Mouse (Mus musculus): ENCODE measurements around the gene Naa80. TPM values are rescaled to one million over a fixed set of nuclear protein-coding genes. Genes with fewer than 3 reads are reported as not detected.
A peak's percentile ranks its signal among the peaks of the same experiment; 100 is the strongest.

Gene Naa80
- polyA plus RNA-seq, 1 experiment, result 19.5 TPM

- Histone ChIP-seq H3K4me1 (ENCODE audit: control insufficient read depth, insufficient read depth, low read length) (peaks cover 29% of the 10 kb centered on the region), H3K4me3 (replicated peaks; ENCODE audit: insufficient read depth, low read depth, low read length) (no peak overlapping the region), H3K27ac (ENCODE audit: insufficient read depth, low read length) (no peak overlapping the region), H3K27me3 (ENCODE audit: control insufficient read depth, insufficient read depth, low read length) (no peaks in the 10 kb centered on the region)
- 71% methylated on average over 10 of the region's 10 CpGs for WGBS
- no peak for DNase-seq
- no peak for TF ChIP-seq CTCF (IDR thresholded peaks at IDR 0.05; ENCODE audit: borderline replicate concordance, insufficient read depth, low read depth, low read length)
- no peak for TF ChIP-seq POLR2A (IDR thresholded peaks at IDR 0.05; ENCODE audit: borderline replicate concordance, insufficient read depth, low read length)
Measured at GRCm38 (mm10) chr9:107577871-107578270, 816 bp upstream of the Naa80 start.

GRCm38 (mm10) chr9:107579023-107579900, 575 bp downstream of the Naa80 start:
- peaks cover 29% of the 10 kb centered on the region for H3K4me1 ChIP-seq (ENCODE audit: control insufficient read depth, insufficient read depth, low read length)
- H3K27ac ChIP-seq (ENCODE audit: insufficient read depth, low read length), result peak overlapping the region; percentile 16; the same call in 1 of the 2 replicates
- no peak for TF ChIP-seq CTCF (IDR thresholded peaks at IDR 0.05; ENCODE audit: borderline replicate concordance, insufficient read depth, low read depth, low read length)
- TF ChIP-seq POLR2A (IDR thresholded peaks at IDR 0.05; ENCODE audit: borderline replicate concordance, insufficient read depth, low read length), result 0 out of 2 replicates have a peak, but pooled peaks have one; percentile 13
- H3K27me3 ChIP-seq (ENCODE audit: control insufficient read depth, insufficient read depth, low read length), result no peaks in the 10 kb centered on the region
- 71% methylated on average over 14 of the region's 14 CpGs for WGBS
- DNase-seq, result peak; percentile 59 to 86
- no peak overlapping the region for H3K4me3 ChIP-seq (replicated peaks; ENCODE audit: insufficient read depth, low read depth, low read length)

GRCm38 (mm10) chr9:107580501-107581317, 2.0 kb downstream of the Naa80 start, which contains the start of gene Hyal3:
TSS of gene Hyal3 (plus strand) at chr9:107580818.
- Histone ChIP-seq H3K4me1 (ENCODE audit: control insufficient read depth, insufficient read depth, low read length) (peaks cover 25% of the 10 kb centered on the region), H3K4me3 (replicated peaks; ENCODE audit: insufficient read depth, low read depth, low read length) (peak within 1 kb of the TSS; percentile 79), H3K27me3 (ENCODE audit: control insufficient read depth, insufficient read depth, low read length) (no peaks in the 10 kb centered on the region), H3K27ac (ENCODE audit: insufficient read depth, low read length) (peak within 1 kb of the TSS; percentile 74; the same call in 1 of the 2 replicates)
- TF ChIP-seq CTCF (IDR thresholded peaks at IDR 0.05; ENCODE audit: borderline replicate concordance, insufficient read depth, low read depth, low read length), result no peak
- TF ChIP-seq POLR2A (IDR thresholded peaks at IDR 0.05; ENCODE audit: borderline replicate concordance, insufficient read depth, low read length), result peak; percentile 72; the same call in 1 of the 2 replicates
- WGBS, result under 1% methylated on average over 32 of the region's 32 CpGs
- peak; percentile 90 to 93 for DNase-seq

DNA sequence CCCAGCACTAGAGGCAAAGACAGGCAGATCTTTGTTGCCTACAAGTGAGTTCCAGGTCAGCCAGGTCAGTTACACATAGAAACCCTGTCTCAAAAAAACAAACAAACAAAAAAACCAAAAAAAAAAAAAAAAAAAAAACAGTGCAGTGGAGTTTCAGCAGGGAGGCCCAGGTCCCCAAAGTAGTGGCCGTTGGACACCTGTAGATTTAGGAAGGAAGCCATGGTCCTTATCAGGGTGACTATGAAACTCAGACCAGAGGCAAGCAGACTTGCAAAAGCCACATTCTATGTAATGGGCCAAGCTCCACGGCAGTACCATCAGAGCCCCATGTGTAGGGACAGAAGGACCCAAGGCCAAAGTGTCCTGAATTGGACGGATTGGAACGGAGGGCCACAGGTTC, 2.9 kb downstream of the Naa80 start:
- no peak overlapping the region; the same call in 1 of the 2 replicates for H3K27ac ChIP-seq (ENCODE audit: insufficient read depth, low read length)
- peaks cover 17% of the 10 kb centered on the region for H3K4me1 ChIP-seq (ENCODE audit: control insufficient read depth, insufficient read depth, low read length)
- no peak for TF ChIP-seq CTCF (IDR thresholded peaks at IDR 0.05; ENCODE audit: borderline replicate concordance, insufficient read depth, low read depth, low read length)
- TF ChIP-seq POLR2A (IDR thresholded peaks at IDR 0.05; ENCODE audit: borderline replicate concordance, insufficient read depth, low read length), result no peak
- DNase-seq, result no peak
- H3K27me3 ChIP-seq (ENCODE audit: control insufficient read depth, insufficient read depth, low read length), result no peaks in the 10 kb centered on the region
- H3K4me3 ChIP-seq (replicated peaks; ENCODE audit: insufficient read depth, low read depth, low read length), result no peak overlapping the region
- 72% methylated on average over 4 of the region's 4 CpGs for WGBS

DNA sequence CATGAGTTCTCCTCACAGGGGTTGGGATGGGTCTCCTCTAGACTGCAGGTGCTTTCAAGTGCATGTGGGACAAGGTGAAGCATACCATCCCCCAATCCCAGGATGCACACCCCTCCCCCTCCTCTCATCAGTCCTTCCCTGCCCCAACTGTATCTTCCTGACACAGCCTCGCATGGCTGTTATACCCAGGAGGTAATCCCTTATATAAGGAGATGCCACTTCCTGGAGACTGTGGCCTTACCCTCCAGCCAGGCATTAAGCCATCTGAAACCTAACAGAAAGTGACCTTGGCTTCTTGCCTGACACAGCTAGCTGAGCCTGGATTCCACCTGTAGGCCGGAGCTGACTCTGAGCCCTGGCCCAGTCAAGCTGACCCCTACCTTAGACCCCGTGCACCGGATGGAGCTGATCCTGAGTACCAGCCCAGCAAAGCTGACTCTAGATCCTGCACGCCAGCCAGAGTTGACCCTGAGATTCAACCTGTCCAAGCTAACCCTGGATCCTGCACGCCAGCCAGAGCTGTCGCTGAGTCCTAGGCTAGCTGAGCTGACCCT, 3.9 kb downstream of the Naa80 start:
- TF ChIP-seq POLR2A (IDR thresholded peaks at IDR 0.05; ENCODE audit: borderline replicate concordance, insufficient read depth, low read length) (no peak), CTCF (IDR thresholded peaks at IDR 0.05; ENCODE audit: borderline replicate concordance, insufficient read depth, low read depth, low read length) (no peak)
- Histone ChIP-seq H3K27me3 (ENCODE audit: control insufficient read depth, insufficient read depth, low read length) (no peaks in the 10 kb centered on the region), H3K4me3 (replicated peaks; ENCODE audit: insufficient read depth, low read depth, low read length) (no peak overlapping the region), H3K4me1 (ENCODE audit: control insufficient read depth, insufficient read depth, low read length) (peaks cover 13% of the 10 kb centered on the region), H3K27ac (ENCODE audit: insufficient read depth, low read length) (no peak overlapping the region)
- WGBS, result 88% methylated on average over 7 of the region's 7 CpGs
- DNase-seq, result no peak

DNA sequence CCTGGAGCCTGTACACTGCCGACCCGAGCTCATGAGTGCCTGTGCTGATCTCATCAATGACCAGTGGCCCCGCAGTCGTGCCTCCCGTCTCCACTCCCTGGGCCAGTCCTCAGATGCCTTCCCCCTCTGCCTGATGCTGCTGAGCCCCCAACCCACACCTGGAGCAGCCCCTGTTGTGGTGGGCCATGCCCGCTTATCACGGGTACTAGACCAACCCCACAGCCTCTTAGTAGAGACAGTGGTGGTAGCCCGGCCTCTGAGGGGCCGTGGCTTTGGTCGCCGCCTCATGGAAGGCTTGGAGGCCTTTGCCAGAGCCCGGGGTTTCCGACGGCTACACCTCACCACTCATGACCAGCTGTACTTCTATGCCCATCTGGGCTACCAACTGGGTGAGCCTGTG, 4.5 kb downstream of the Naa80 start:
- TF ChIP-seq CTCF (IDR thresholded peaks at IDR 0.05; ENCODE audit: borderline replicate concordance, insufficient read depth, low read depth, low read length) (no peak), POLR2A (IDR thresholded peaks at IDR 0.05; ENCODE audit: borderline replicate concordance, insufficient read depth, low read length) (no peak)
- no peaks in the 10 kb centered on the region for H3K27me3 ChIP-seq (ENCODE audit: control insufficient read depth, insufficient read depth, low read length)
- 87% methylated on average over 14 of the region's 14 CpGs for WGBS
- no peak overlapping the region for H3K4me3 ChIP-seq (replicated peaks; ENCODE audit: insufficient read depth, low read depth, low read length)
- peaks cover 13% of the 10 kb centered on the region for H3K4me1 ChIP-seq (ENCODE audit: control insufficient read depth, insufficient read depth, low read length)
- no peak for DNase-seq
- no peak overlapping the region for H3K27ac ChIP-seq (ENCODE audit: insufficient read depth, low read length)

DNA sequence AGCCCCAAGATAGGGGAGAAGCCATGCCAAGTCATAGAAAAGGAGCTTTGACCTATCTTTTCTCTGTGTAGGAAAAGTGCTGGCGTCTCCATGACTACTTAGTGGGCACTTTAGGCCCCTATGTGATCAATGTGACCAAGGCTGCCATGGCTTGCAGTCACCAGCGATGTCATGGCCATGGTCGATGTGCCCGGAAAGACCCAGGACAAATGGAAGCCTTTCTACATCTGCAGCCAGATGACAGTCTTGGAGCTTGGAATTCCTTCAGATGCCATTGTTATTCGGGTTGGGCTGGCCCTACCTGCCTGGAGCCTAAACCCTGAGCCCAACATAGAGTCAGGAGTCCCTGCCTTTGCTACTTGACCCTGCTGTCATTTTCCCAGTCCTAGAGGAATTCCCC, 7.8 kb downstream of the Naa80 start:
- H3K4me1 ChIP-seq (ENCODE audit: control insufficient read depth, insufficient read depth, low read length), result 0 out of 2 replicates have a peak, but pooled peaks cover 5% of the 10 kb centered on the region
- TF ChIP-seq CTCF (IDR thresholded peaks at IDR 0.05; ENCODE audit: borderline replicate concordance, insufficient read depth, low read depth, low read length), result no peak
- TF ChIP-seq POLR2A (IDR thresholded peaks at IDR 0.05; ENCODE audit: borderline replicate concordance, insufficient read depth, low read length), result no peak
- no peak overlapping the region for H3K4me3 ChIP-seq (replicated peaks; ENCODE audit: insufficient read depth, low read depth, low read length)
- no peak overlapping the region for H3K27ac ChIP-seq (ENCODE audit: insufficient read depth, low read length)
- H3K27me3 ChIP-seq (ENCODE audit: control insufficient read depth, insufficient read depth, low read length), result no peaks in the 10 kb centered on the region
- WGBS, result 91% methylated on average over 5 of the region's 5 CpGs
- no peak for DNase-seq
